Mouse (Mus musculus) limb, embryonic 14.5 days (tissue): ENCODE measurements around the gene Bmp4. TPM values are rescaled to one million over a fixed set of nuclear protein-coding genes. Genes with fewer than 3 reads are reported as not detected.

Experiments used
- ATAC-seq: fragments of 200-750 bp; cut with Nextera tagmentation; 2 replicates; pipeline ENCODE4 v1.8.0; 2017; ENCODE audit warnings: low read depth, moderate number of reproducible peaks, moderate TSS enrichment; ENCODE audit not compliant: low FRiP score
- DNase-seq: peaks from one replicate; pipeline ENCODE4 v3.0.0-alpha.2; 2015; ENCODE audit warnings: low spot score
- H3K27ac ChIP-seq: fragments of 300-500 bp; sonication (generic); replicated peaks from 2 replicates; pipeline ENCODE4 v1.5.1; 2014; ENCODE audit warnings: low read depth, mild to moderate bottlenecking, low read length, moderate library complexity, mixed read lengths
- H3K27me3 ChIP-seq: fragments of 300-500 bp; sonication (generic); 2 replicates; pipeline ENCODE4 v1.6.1; 2014; ENCODE audit warnings: low read length, mixed read lengths; ENCODE audit not compliant: control insufficient read depth, insufficient read depth
- H3K36me3 ChIP-seq: fragments of 300-500 bp; sonication (generic); 2 replicates; pipeline ENCODE4 v1.6.1; 2014; ENCODE audit warnings: mild to moderate bottlenecking, low read length, moderate library complexity, mixed read lengths; ENCODE audit not compliant: control insufficient read depth, insufficient read depth
- H3K4me1 ChIP-seq: fragments of 300-500 bp; sonication (generic); 2 replicates; pipeline ENCODE4 v1.6.1; 2014; ENCODE audit warnings: antibody characterized with exemption, low read length, mixed read lengths; ENCODE audit not compliant: control insufficient read depth, insufficient read depth
- H3K4me2 ChIP-seq: fragments of 300-500 bp; sonication (generic); replicated peaks from 2 replicates; pipeline ENCODE4 v1.6.1; 2014; ENCODE audit warnings: low read depth, mild to moderate bottlenecking, low read length, moderate library complexity; ENCODE audit not compliant: severe bottlenecking
- H3K4me3 ChIP-seq: fragments of 300-500 bp; sonication (generic); replicated peaks from 2 replicates; pipeline ENCODE4 v1.5.1; 2014; ENCODE audit warnings: low read length
- H3K9ac ChIP-seq: fragments of 300-500 bp; sonication (generic); 2 replicates; pipeline ENCODE4 v1.6.1; 2014; ENCODE audit warnings: mild to moderate bottlenecking, low read depth, low read length, moderate library complexity; ENCODE audit not compliant: severe bottlenecking
- H3K9me3 ChIP-seq: fragments of 300-500 bp; sonication (generic); 2 replicates; pipeline ENCODE4 v1.6.1; 2016; ENCODE audit warnings: low read length; ENCODE audit not compliant: control insufficient read depth
- POLR2A ChIP-seq: fragments of 200-500 bp; IDR thresholded peaks from 2 replicates; pipeline ENCODE4 v1.8.0; 2012; ENCODE audit warnings: inconsistent platforms, mild to moderate bottlenecking, moderate library complexity, borderline replicate concordance; ENCODE audit not compliant: insufficient read depth, insufficient read length; ENCODE audit errors: extremely low read depth
- WGBS: fragments of 180-500 bp; shearing (Covaris S2); extraction: QIAGEN DNeasy Blood & Tissue Kit; methylation state at CpG from one replicate; pipeline ENCODE4 v1.1.7; 2014; 5-methylcytosine and 5-hydroxymethylcytosine counted together
- polyA plus RNA-seq, 2 experiments: library from polyadenylated mRNA; depleted of rRNA in 1 of 2; stranded (reverse) in 1 of 2; unstranded in 1 of 2; fragments of >200 nt; fragmentation: Nextera tagmentation in 1 of 2; extraction: Ambion mirVana in 1 of 2; gene quantifications; 2 replicates each; pipeline versions ENCODE4 v1.2.1 to v1.2.3; 2012 to 2014

Bmp4 gene
- polyA plus RNA-seq, 2 experiments = 23.3 to 70.0 TPM

- DNase-seq = no peak
- H3K9ac ChIP-seq = no peak overlapping the region
- WGBS = 73% methylated on average over 10 of the region's 10 CpGs
- H3K36me3 ChIP-seq = no peaks in the 10 kb centered on the region
- H3K4me2 ChIP-seq = no peak overlapping the region
- ATAC-seq = 0 out of 2 replicates have a peak, but pooled peaks have one; percentile 19
- H3K27me3 ChIP-seq = no peaks in the 10 kb centered on the region
- no peaks in the 10 kb centered on the region for H3K4me1 ChIP-seq
- no peak overlapping the region for H3K4me3 ChIP-seq
- H3K9me3 ChIP-seq = no peaks in the 10 kb centered on the region
- no peak for TF ChIP-seq POLR2A
- H3K27ac ChIP-seq = no peak overlapping the region
Observed at GRCm38 (mm10) chr14:46409016-46409415, 18.5 kb upstream of the Bmp4 start.

- no peak overlapping the region for H3K4me2 ChIP-seq
- ATAC-seq (no peak), DNase-seq (no peak)
- H3K9ac ChIP-seq = no peak overlapping the region
- no peak for TF ChIP-seq POLR2A
- H3K36me3 ChIP-seq = no peaks in the 10 kb centered on the region
- no peaks in the 10 kb centered on the region for H3K9me3 ChIP-seq
- 81% methylated on average over 3 of the region's 3 CpGs for WGBS
- H3K4me3 ChIP-seq = no peak overlapping the region
- H3K27ac ChIP-seq = no peak overlapping the region
- no peaks in the 10 kb centered on the region for H3K27me3 ChIP-seq
- no peaks in the 10 kb centered on the region for H3K4me1 ChIP-seq
Observed at GRCm38 (mm10) chr14:46408319-46408718, 17.9 kb upstream of the Bmp4 start.

- Histone ChIP-seq H3K27me3 (peaks cover 17% of the 10 kb centered on the region), H3K9me3 (no peaks in the 10 kb centered on the region), H3K27ac (no peak overlapping the region), H3K9ac (no peak overlapping the region), H3K4me1 (peaks cover 8% of the 10 kb centered on the region; the same call in 1 of the 2 replicates), H3K36me3 (no peaks in the 10 kb centered on the region), H3K4me2 (no peak overlapping the region), H3K4me3 (no peak overlapping the region)
- no peak for ATAC-seq
- 47% methylated on average over 2 of the region's 2 CpGs for WGBS
- no peak for DNase-seq
- no peak for TF ChIP-seq POLR2A
Observed at GRCm38 (mm10) chr14:46399925-46400324, 9.5 kb upstream of the Bmp4 start.

DNA sequence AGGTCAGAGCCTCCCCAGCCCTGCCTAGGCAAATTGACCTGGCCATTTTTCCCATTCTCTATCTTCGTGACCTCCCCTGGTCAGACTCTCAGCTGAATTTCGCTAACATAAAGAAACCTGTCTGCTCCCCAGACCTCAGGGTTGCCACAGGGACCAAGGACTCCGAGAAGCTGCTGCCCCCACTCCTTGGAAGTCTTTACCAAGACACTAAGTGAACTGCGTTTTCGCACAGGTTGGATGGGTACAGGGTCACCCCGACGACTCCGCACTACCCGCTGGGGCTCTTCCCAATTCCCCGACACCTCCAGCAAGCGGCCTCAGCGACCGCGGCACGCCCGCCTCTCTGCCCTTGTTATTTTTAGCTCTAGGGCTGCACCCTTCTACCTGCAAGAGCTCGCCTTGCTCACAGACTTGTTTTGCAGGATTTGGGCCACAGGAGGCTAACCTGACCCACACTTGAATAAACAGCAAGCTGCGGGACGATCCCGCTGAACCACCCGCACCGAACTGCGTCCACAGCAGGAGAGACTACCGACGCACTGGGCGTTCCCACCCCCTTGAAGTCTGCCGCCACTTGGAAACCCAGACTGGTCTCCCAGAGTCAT is 7.7 kb upstream of the Bmp4 start:
- H3K36me3 ChIP-seq = no peaks in the 10 kb centered on the region
- H3K4me2 ChIP-seq = peak overlapping the region; percentile 57
- no peak for DNase-seq
- H3K4me3 ChIP-seq = peak overlapping the region; percentile 27
- TF ChIP-seq POLR2A = no peak
- H3K27me3 ChIP-seq = peaks cover 17% of the 10 kb centered on the region
- ATAC-seq = no peak
- peaks cover 8% of the 10 kb centered on the region; the same call in 1 of the 2 replicates for H3K4me1 ChIP-seq
- H3K9me3 ChIP-seq = no peaks in the 10 kb centered on the region
- no peak overlapping the region for H3K27ac ChIP-seq
- peak overlapping the region; percentile 40 for H3K9ac ChIP-seq
- 4% methylated on average over 27 of the region's 27 CpGs for WGBS

- H3K4me3 ChIP-seq = no peak overlapping the region
- ATAC-seq = no peak
- H3K27ac ChIP-seq = no peak overlapping the region
- H3K9ac ChIP-seq = no peak overlapping the region
- no peaks in the 10 kb centered on the region for H3K36me3 ChIP-seq
- no peaks in the 10 kb centered on the region for H3K9me3 ChIP-seq
- 0 out of 2 replicates have a peak, but pooled peaks cover 4% of the 10 kb centered on the region for H3K4me1 ChIP-seq
- 41% methylated on average over 6 of the region's 6 CpGs for WGBS
- no peak overlapping the region for H3K4me2 ChIP-seq
- TF ChIP-seq POLR2A = no peak
- H3K27me3 ChIP-seq = peaks cover 14% of the 10 kb centered on the region; the same call in 1 of the 2 replicates
- DNase-seq = no peak
Observed at GRCm38 (mm10) chr14:46391621-46392170, 1.2 kb upstream of the Bmp4 start.
